In the genomic region with DNA sequence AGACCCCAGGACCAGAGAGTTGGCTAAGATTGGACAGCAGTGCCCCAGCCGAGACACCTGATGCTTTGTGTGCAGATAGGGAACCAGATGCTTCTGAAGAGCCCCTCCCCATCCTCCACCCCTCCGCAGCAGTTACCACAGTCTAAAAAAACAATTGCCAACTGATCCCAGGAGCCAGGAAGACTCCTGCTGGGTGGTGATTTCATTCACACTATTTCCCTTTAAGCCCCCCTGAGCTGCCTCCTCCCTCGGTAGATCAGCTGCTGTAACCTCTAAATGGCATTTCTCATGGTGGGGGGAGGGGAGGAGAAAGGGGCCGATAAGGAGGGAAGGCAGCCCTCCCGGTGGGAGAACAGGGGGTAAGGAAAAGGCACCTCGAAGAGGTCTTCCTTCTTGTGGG, we compare ENCODE assay signal across 24 mouse cellular contexts. TPM values are rescaled to one million over a fixed set of nuclear protein-coding genes. Genes with fewer than 3 reads are reported as not detected.
DNase-seq lines count a peak whose midpoint lies in the region; ATAC-seq and TF ChIP-seq lines count a peak whose summit lies in the region.
"Had no signal": no experiment of that assay in that cellular context is flagged by ENCODE, and none has a peak within 500 bp of the region (broad histone marks: within the 10 kb centered on the region; RNA-seq: fewer than 3 reads in every experiment).

No protein-coding gene starts in this region.

- H3K9ac ChIP-seq in kidney, embryonic 14.5 days (ENCODE audit: low read depth, low read length): no peak overlapping the region
- no peak overlapping the region for H3K9ac ChIP-seq in kidney, embryonic 15.5 days
- H3K9ac ChIP-seq in embryonic facial prominence, embryonic 15.5 days: no peak overlapping the region
- H3K9ac ChIP-seq: forebrain, postnatal 0 days; heart, embryonic 15.5 days; hindbrain, embryonic 14.5 days; limb, embryonic 15.5 days; lung, embryonic 14.5 days had no signal

- H3K36me3 ChIP-seq in kidney, embryonic 14.5 days (ENCODE audit: control insufficient read depth, insufficient read depth, low read length): no peaks in the 10 kb centered on the region
- no peaks in the 10 kb centered on the region for H3K36me3 ChIP-seq in kidney, embryonic 15.5 days
- no peaks in the 10 kb centered on the region for H3K36me3 ChIP-seq in embryonic facial prominence, embryonic 15.5 days
- H3K36me3 ChIP-seq: heart, embryonic 15.5 days; limb, embryonic 15.5 days had no signal

- H3K4me1 ChIP-seq in kidney, embryonic 14.5 days (ENCODE audit: control insufficient read depth, insufficient read depth, low read length): 0 out of 2 replicates have a peak, but pooled peaks cover 3% of the 10 kb centered on the region
- peaks cover 17% of the 10 kb centered on the region for H3K4me1 ChIP-seq in kidney, embryonic 15.5 days
- H3K4me1 ChIP-seq in embryonic facial prominence, embryonic 15.5 days: 0 out of 2 replicates have a peak, but pooled peaks cover 13% of the 10 kb centered on the region

- no peak for TF ChIP-seq CTCF in brain, embryonic 14.5 days (IDR thresholded peaks at IDR 0.05; ENCODE audit: borderline replicate concordance, extremely low read depth, insufficient read depth, insufficient read length)

- TF ChIP-seq POLR2A in brain, embryonic 14.5 days (IDR thresholded peaks at IDR 0.05; ENCODE audit: borderline replicate concordance, extremely low read depth, insufficient read depth, insufficient read length, poor library complexity, severe bottlenecking): no peak

- no peak overlapping the region for H3K4me2 ChIP-seq in kidney, embryonic 14.5 days (replicated peaks; ENCODE audit: low read depth, low read length)
- H3K4me2 ChIP-seq in kidney, embryonic 15.5 days: no peak overlapping the region
- no peak overlapping the region for H3K4me2 ChIP-seq in embryonic facial prominence, embryonic 15.5 days (replicated peaks)
- H3K4me2 ChIP-seq: heart, embryonic 15.5 days; hindbrain, embryonic 14.5 days; limb, embryonic 15.5 days; lung, embryonic 14.5 days had no signal

- peak; percentile 81 for DNase-seq in ES-CJ7 (ENCODE audit: low read depth, low spot score)
- DNase-seq in brain, embryonic 14.5 days (ENCODE audit: low read depth): peak; percentile 1
- DNase-seq in layer of hippocampus, adult 18-20 months (ENCODE audit: low spot score in 2 of 2): no peak
- no peak for DNase-seq in left cerebral cortex, adult 8-10 months (ENCODE audit: low spot score in 2 of 2)
- DNase-seq: cerebellum, adult 11 months; cerebellum, postnatal 25 days; forebrain, postnatal 0 days; gastrocnemius, postnatal 14 days; kidney, postnatal 36 days; lung, embryonic 14.5 days; thymus, adult 2 months had no signal

- WGBS in kidney, embryonic 14.5 days: 4% methylated on average over 6 of the region's 6 CpGs
- 1% methylated on average over 6 of the region's 6 CpGs for WGBS in kidney, embryonic 15.5 days
- WGBS in embryonic facial prominence, embryonic 15.5 days: 6% methylated on average over 6 of the region's 6 CpGs

- no peak overlapping the region for H3K27ac ChIP-seq in kidney, embryonic 14.5 days (ENCODE audit: low read depth, low read length)
- no peak overlapping the region for H3K27ac ChIP-seq in kidney, embryonic 15.5 days
- H3K27ac ChIP-seq in embryonic facial prominence, embryonic 15.5 days (replicated peaks): no peak overlapping the region
- H3K27ac ChIP-seq: heart, embryonic 15.5 days; hindbrain, embryonic 14.5 days; limb, embryonic 15.5 days; macrophage had no signal

- H3K4me3 ChIP-seq in kidney, embryonic 14.5 days (ENCODE audit: low read length): no peak overlapping the region
- no peak overlapping the region for H3K4me3 ChIP-seq in kidney, embryonic 15.5 days (replicated peaks)
- no peak overlapping the region for H3K4me3 ChIP-seq in embryonic facial prominence, embryonic 15.5 days (replicated peaks)
- H3K4me3 ChIP-seq: erythroblast, embryonic 14.5 days; heart, embryonic 15.5 days; limb, embryonic 15.5 days had no signal

- H3K9me3 ChIP-seq in kidney, embryonic 14.5 days (ENCODE audit: control insufficient read depth, low read length): no peaks in the 10 kb centered on the region
- H3K9me3 ChIP-seq in kidney, embryonic 15.5 days (replicated peaks): no peaks in the 10 kb centered on the region
- H3K9me3 ChIP-seq in embryonic facial prominence, embryonic 15.5 days (replicated peaks): no peaks in the 10 kb centered on the region
- H3K9me3 ChIP-seq: heart, embryonic 15.5 days; limb, embryonic 15.5 days had no signal

- peaks cover 36% of the 10 kb centered on the region for H3K27me3 ChIP-seq in kidney, embryonic 14.5 days (ENCODE audit: control insufficient read depth, insufficient read depth, low read length)
- peaks cover 82% of the 10 kb centered on the region for H3K27me3 ChIP-seq in kidney, embryonic 15.5 days
- no peaks in the 10 kb centered on the region for H3K27me3 ChIP-seq in embryonic facial prominence, embryonic 15.5 days

- ATAC-seq in kidney, embryonic 14.5 days (ENCODE audit: low FRiP score, low TSS enrichment): 0 out of 2 replicates have a peak, but pooled peaks have one; percentile 41
- ATAC-seq in kidney, embryonic 15.5 days (replicated peaks; ENCODE audit: low FRiP score): no peak
- 0 out of 2 replicates have a peak, but pooled peaks have one; percentile 17 for ATAC-seq in embryonic facial prominence, embryonic 15.5 days (ENCODE audit: insufficient number of reproducible peaks, low FRiP score, low TSS enrichment, low read depth)
- ATAC-seq: forebrain, postnatal 0 days; intestine, postnatal 0 days; midbrain, embryonic 16.5 days had no signal

RNA-seq across cellular contexts. Expression of gene Fgf6, which starts 3.9 kb away (rescaled TPM):
- polyA plus RNA-seq in kidney, embryonic 14.5 days (2014; fragmentation: Nextera tagmentation; extraction: Ambion mirVana): not detected in 2 replicates
- 0.12 and 0.24 TPM in 2 replicates for polyA plus RNA-seq in kidney, embryonic 15.5 days (2015; fragmentation: Nextera tagmentation; extraction: Ambion mirVana)
- polyA plus RNA-seq in brain, embryonic 14.5 days (2012; rRNA removed): not detected in 2 replicates
- 1.7 and 2.8 TPM in 2 replicates for polyA plus RNA-seq in embryonic facial prominence, embryonic 15.5 days (2015; fragmentation: Nextera tagmentation; extraction: Ambion mirVana)
- not detected for total RNA-seq in layer of hippocampus, adult 18-20 months (2021)
- total RNA-seq in left cerebral cortex, adult 8-10 months (2022): under 1 TPM in 1 of 4 experiments, not detected in 3; 0.11 TPM
- total RNA-seq: forebrain, postnatal 0 days; layer of hippocampus, postnatal 25 days had no signal
- polyA plus RNA-seq: erythroblast, embryonic 14.5 days; forebrain, postnatal 0 days; hindbrain, embryonic 14.5 days; intestine, postnatal 0 days; lung, embryonic 14.5 days; macrophage; midbrain, embryonic 16.5 days; stomach, embryonic 14.5 days had no signal

RNA-seq across cellular contexts. Expression of gene Fgf23, which starts 53.4 kb away (rescaled TPM):
- polyA plus RNA-seq in kidney, embryonic 14.5 days (2014; fragmentation: Nextera tagmentation; extraction: Ambion mirVana): not detected in 2 replicates
- not detected in 2 replicates for polyA plus RNA-seq in kidney, embryonic 15.5 days (2015; fragmentation: Nextera tagmentation; extraction: Ambion mirVana)
- polyA plus RNA-seq in brain, embryonic 14.5 days (2012; rRNA removed): 0.29 and 0.34 TPM in 2 replicates
- 0.20 and 0.35 TPM in 2 replicates for polyA plus RNA-seq in embryonic facial prominence, embryonic 15.5 days (2015; fragmentation: Nextera tagmentation; extraction: Ambion mirVana)
- under 1 TPM; 0.17 to 0.18 TPM for total RNA-seq in layer of hippocampus, adult 18-20 months (2021)
- total RNA-seq in left cerebral cortex, adult 8-10 months (2022): under 1 TPM in 3 of 4 experiments, not detected in 1; 0.39 to 0.84 (median 0.71) TPM
- total RNA-seq: gastrocnemius, postnatal 14 days had no signal
- polyA plus RNA-seq: erythroblast, embryonic 14.5 days; intestine, postnatal 0 days; limb, embryonic 15.5 days; lung, embryonic 14.5 days; macrophage; neural tube, embryonic 11.5 days; stomach, embryonic 14.5 days had no signal

Comparison
In these comparisons a context has a peak if more than half of its experiments do, and no peak if none do; other contexts are left out.
1. DNase-seq: peak in ES-CJ7 (single experiment) and brain, embryonic 14.5 days (single experiment); none in layer of hippocampus, adult 18-20 months (0 of 2) and left cerebral cortex, adult 8-10 months (0 of 2).